Mouse (Mus musculus) limb, embryonic 11.5 days (tissue): ENCODE results near the gene Icam5. TPM values are rescaled to one million over a fixed set of nuclear protein-coding genes. Genes with fewer than 3 reads are reported as not detected.

ENCODE experiments used
- ATAC-seq: fragments of 200-750 bp; cut with Nextera tagmentation; 2 replicates; pipeline ENCODE4 v1.8.0; 2017; ENCODE audit warnings: low read depth; ENCODE audit not compliant: insufficient number of reproducible peaks, low FRiP score, low TSS enrichment
- DNase-seq: peaks from one replicate; pipeline ENCODE4 v3.0.0-alpha.2; 2015; ENCODE audit warnings: low spot score
- H3K27ac ChIP-seq: fragments of 300-500 bp; sonication (generic); replicated peaks from 2 replicates; pipeline ENCODE4 v1.5.1; 2014; ENCODE audit warnings: low read depth, mild to moderate bottlenecking, low read length
- H3K27me3 ChIP-seq: fragments of 300-500 bp; sonication (generic); 2 replicates; pipeline ENCODE4 v1.6.1; 2014; ENCODE audit warnings: mild to moderate bottlenecking, low read length, mixed read lengths; ENCODE audit not compliant: control insufficient read depth, insufficient read depth
- H3K36me3 ChIP-seq: fragments of 300-500 bp; sonication (generic); 2 replicates; pipeline ENCODE4 v1.6.1; 2014; ENCODE audit warnings: mild to moderate bottlenecking, low read length, moderate library complexity, mixed read lengths; ENCODE audit not compliant: control insufficient read depth, insufficient read depth
- H3K4me1 ChIP-seq: fragments of 300-500 bp; sonication (generic); 2 replicates; pipeline ENCODE4 v1.6.1; 2014; ENCODE audit warnings: low read length, mixed read lengths; ENCODE audit not compliant: control insufficient read depth, insufficient read depth
- H3K4me2 ChIP-seq: fragments of 300-500 bp; sonication (generic); 2 replicates; pipeline ENCODE4 v1.6.1; 2014; ENCODE audit warnings: low read depth, mild to moderate bottlenecking, moderate library complexity; ENCODE audit not compliant: severe bottlenecking
- H3K4me3 ChIP-seq: fragments of 300-500 bp; sonication (generic); 2 replicates; pipeline ENCODE4 v1.5.1; 2014; ENCODE audit warnings: low read depth, low read length
- H3K9ac ChIP-seq: fragments of 300-500 bp; sonication (generic); 2 replicates; pipeline ENCODE4 v1.6.1; 2014; ENCODE audit warnings: mild to moderate bottlenecking, low read length
- H3K9me3 ChIP-seq: fragments of 300-500 bp; sonication (generic); 2 replicates; pipeline ENCODE4 v1.6.1; 2016; ENCODE audit warnings: low read length; ENCODE audit not compliant: control insufficient read depth
- WGBS: fragments of 180-500 bp; shearing (Covaris S2); extraction: QIAGEN DNeasy Blood & Tissue Kit; methylation state at CpG from one replicate; pipeline ENCODE4 v1.1.7; 2014; 5-methylcytosine and 5-hydroxymethylcytosine counted together
- microRNA counts: library from miRNA; unstranded; fragments of <30 nt; microRNA quantifications from one replicate; lab custom pipeline; 2016
- microRNA-seq: library from miRNA; unstranded; fragments of <30 nt; microRNA quantifications from one replicate; pipeline ENCODE4, GENCODE M21; 2016
- polyA plus RNA-seq: library from polyadenylated mRNA; unstranded; fragments of >200 nt; fragmentation: Nextera tagmentation; extraction: Ambion mirVana; gene quantifications from 2 replicates; pipeline ENCODE4 v1.2.1, GENCODE M21; 2014

The Icam5 gene
- polyA plus RNA-seq, 1 experiment from 2014 or later = not detected

DNA sequence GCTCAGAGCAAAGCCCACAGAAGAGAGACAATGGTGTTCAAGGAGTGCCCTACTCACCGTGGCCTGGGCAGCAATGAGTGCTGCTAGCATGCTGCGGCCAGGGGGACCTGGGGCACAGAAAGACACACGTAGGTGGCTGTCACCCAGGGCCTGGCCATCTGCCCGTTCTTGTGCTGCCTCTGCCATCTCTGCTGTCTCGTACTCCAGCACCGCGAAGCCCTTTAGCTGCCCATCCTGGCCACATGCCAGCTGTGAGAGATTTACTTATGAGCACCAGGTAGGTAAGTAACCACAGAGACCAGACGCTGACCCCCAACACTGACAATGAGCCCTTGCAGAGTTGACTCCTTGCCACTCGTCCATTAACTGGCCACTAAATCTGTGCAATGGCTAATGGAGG lies 49.3 kb downstream of the Icam5 start:
- Histone ChIP-seq H3K27ac (no peak overlapping the region), H3K4me3 (no peak overlapping the region), H3K4me2 (no peak overlapping the region), H3K9me3 (no peaks in the 10 kb centered on the region), H3K27me3 (no peaks in the 10 kb centered on the region), H3K36me3 (peaks cover 59% of the 10 kb centered on the region), H3K4me1 (no peaks in the 10 kb centered on the region), H3K9ac (no peak overlapping the region)
- WGBS = 93% methylated on average over 9 of the region's 9 CpGs
- DNase-seq = no peak
- ATAC-seq = no peak

DNA sequence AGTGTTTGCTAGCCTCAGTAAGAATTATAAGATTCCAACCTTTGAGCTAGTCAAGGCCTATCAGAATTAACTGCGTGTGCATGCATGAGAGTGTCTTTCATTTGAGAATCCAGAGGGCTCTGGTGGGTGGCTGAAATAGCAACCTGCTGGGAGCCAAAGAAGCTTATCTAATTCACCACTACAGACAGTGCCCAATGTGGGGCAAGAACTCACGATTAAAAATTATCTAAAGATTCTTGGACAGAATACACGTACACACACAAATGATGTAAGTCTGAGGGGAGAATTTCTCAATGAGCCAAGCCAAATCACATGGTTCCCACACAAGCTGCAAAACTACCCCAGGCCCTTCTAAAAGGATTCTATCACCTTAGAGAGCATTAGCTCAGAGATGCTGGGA lies 51.5 kb downstream of the Icam5 start:
- Histone ChIP-seq H3K4me1 (no peaks in the 10 kb centered on the region), H3K27me3 (no peaks in the 10 kb centered on the region), H3K4me2 (no peak overlapping the region), H3K9ac (no peak overlapping the region), H3K36me3 (peaks cover 63% of the 10 kb centered on the region), H3K4me3 (no peak overlapping the region), H3K27ac (no peak overlapping the region), H3K9me3 (no peaks in the 10 kb centered on the region)
- 95% methylated on average over 3 of the region's 3 CpGs for WGBS
- DNase-seq (no peak), ATAC-seq (no peak)

MicroRNAs encoded within 50 kb of the gene (microRNA counts, 519-probe panel; counts per million panel counts)
- microRNA mmu-miR-1900 (lab: Ali Mortazavi, UCI) = 3,925 counts per million, percentile 56 among the panel's probes with 10 or more counts

Small RNA genes within 50 kb of the gene (microRNA-seq; reads per million reads assigned to microRNA genes)
- gene Mir1900 (not detected), gene Mir7082 (2.7 reads per million)

Other genes with a start within 250 kb of the Icam5 start
- 0.21 TPM in 1 of 2 replicates, not detected in the other for gene Col5a3, start 217.0 kb upstream of the Icam5 start, polyA plus RNA-seq
- gene Rdh8, start 213.6 kb upstream of the Icam5 start, polyA plus RNA-seq = not detected in 2 replicates
- gene A230050P20Rik, start 163.4 kb upstream of the Icam5 start, polyA plus RNA-seq = 1.2 and 1.4 TPM in 2 replicates
- gene Angptl6, start 152.3 kb upstream of the Icam5 start, polyA plus RNA-seq = 2.6 TPM in 2 replicates
- 83.9 and 87.3 TPM in 2 replicates for gene Ppan, start 143.9 kb upstream of the Icam5 start, polyA plus RNA-seq
- 377 and 383 TPM in 2 replicates for gene Eif3g, start 133.4 kb upstream of the Icam5 start, polyA plus RNA-seq
- 95.7 and 95.8 TPM in 2 replicates for gene Dnmt1, start 72.2 kb upstream of the Icam5 start, polyA plus RNA-seq
- gene S1pr2, start 55.3 kb upstream of the Icam5 start, polyA plus RNA-seq = 46.5 and 52.8 TPM in 2 replicates
- 163 and 169 TPM in 2 replicates for gene Mrpl4, start 29.3 kb upstream of the Icam5 start, polyA plus RNA-seq
- gene Icam1, start 16.1 kb upstream of the Icam5 start, polyA plus RNA-seq = 5.5 and 8.3 TPM in 2 replicates
- gene Icam4, start 2.7 kb upstream of the Icam5 start, polyA plus RNA-seq = 3.6 and 5.3 TPM in 2 replicates
- 1.4 and 2.4 TPM in 2 replicates for gene Zglp1, start 35.0 kb downstream of the Icam5 start, polyA plus RNA-seq
- 0.27 and 0.52 TPM in 2 replicates for gene Gm49373, start 41.0 kb downstream of the Icam5 start, polyA plus RNA-seq
- gene Fdx1l, start 41.5 kb downstream of the Icam5 start, polyA plus RNA-seq = 57.5 and 60.1 TPM in 2 replicates
- gene Gm38431, start 59.9 kb downstream of the Icam5 start, polyA plus RNA-seq = 4.1 TPM in 2 replicates
- gene Raver1, start 59.9 kb downstream of the Icam5 start, polyA plus RNA-seq = 99.1 and 104 TPM in 2 replicates
- gene Tyk2, start 99.2 kb downstream of the Icam5 start, polyA plus RNA-seq = 8.1 and 9.7 TPM in 2 replicates
- gene Cdc37, start 117.9 kb downstream of the Icam5 start, polyA plus RNA-seq = 407 and 424 TPM in 2 replicates
- 3.3 and 5.3 TPM in 2 replicates for gene Pde4a, start 133.6 kb downstream of the Icam5 start, polyA plus RNA-seq
- gene Keap1, start 207.3 kb downstream of the Icam5 start, polyA plus RNA-seq = 31.1 and 35.2 TPM in 2 replicates
- 0.38 and 0.39 TPM in 2 replicates for gene S1pr5, start 216.4 kb downstream of the Icam5 start, polyA plus RNA-seq
- 29.5 and 31.9 TPM in 2 replicates for gene Atg4d, start 233.2 kb downstream of the Icam5 start, polyA plus RNA-seq